Mouse (Mus musculus): ENCODE results near the gene Tdrkh. TPM values are rescaled to one million over a fixed set of nuclear protein-coding genes. Genes with fewer than 3 reads are reported as not detected.

The Tdrkh gene
- polyA plus RNA-seq, 1 experiment from 2014 or later = 9.0 TPM

- H3K9me3 ChIP-seq = no peaks in the 10 kb centered on the region
- WGBS = 75% methylated on average over 2 of the region's 2 CpGs
- no peak overlapping the region for H3K4me3 ChIP-seq
- H3K27ac ChIP-seq = no peak overlapping the region
- H3K9ac ChIP-seq = no peak overlapping the region
- no peak for ATAC-seq (ENCODE audit: insufficient number of reproducible peaks, insufficient read depth, low FRiP score, low TSS enrichment, low read depth)
- no peak overlapping the region for H3K4me2 ChIP-seq
- no peaks in the 10 kb centered on the region for H3K4me1 ChIP-seq
- H3K27me3 ChIP-seq = no peaks in the 10 kb centered on the region
- H3K36me3 ChIP-seq = no peaks in the 10 kb centered on the region
Observed at GRCm38 (mm10) chr3:94430980-94431379, 17.9 kb downstream of the Tdrkh start.

- Histone ChIP-seq H3K4me3 (no peak overlapping the region), H3K27ac (no peak overlapping the region), H3K9me3 (no peaks in the 10 kb centered on the region), H3K9ac (no peak overlapping the region), H3K27me3 (no peaks in the 10 kb centered on the region), H3K4me2 (no peak overlapping the region), H3K4me1 (no peaks in the 10 kb centered on the region), H3K36me3 (no peaks in the 10 kb centered on the region)
- WGBS = 95% methylated on average over 2 of the region's 2 CpGs
- no peak for ATAC-seq (ENCODE audit: insufficient number of reproducible peaks, insufficient read depth, low FRiP score, low TSS enrichment, low read depth)
Observed at GRCm38 (mm10) chr3:94434305-94434704, 21.2 kb downstream of the Tdrkh start.

GRCm38 (mm10) chr3:94436420-94436819, 23.3 kb downstream of the Tdrkh start:
- H3K4me1 ChIP-seq = no peaks in the 10 kb centered on the region
- ATAC-seq (ENCODE audit: insufficient number of reproducible peaks, insufficient read depth, low FRiP score, low TSS enrichment, low read depth) = no peak
- H3K36me3 ChIP-seq = no peaks in the 10 kb centered on the region
- no peak overlapping the region for H3K27ac ChIP-seq
- 83% methylated on average over 9 of the region's 9 CpGs for WGBS
- H3K9me3 ChIP-seq = no peaks in the 10 kb centered on the region
- no peak overlapping the region for H3K4me2 ChIP-seq
- H3K4me3 ChIP-seq = no peak overlapping the region
- 0 out of 2 replicates have a peak, but pooled peaks cover 6% of the 10 kb centered on the region for H3K27me3 ChIP-seq
- no peak overlapping the region for H3K9ac ChIP-seq

- H3K4me1 ChIP-seq = peaks cover 12% of the 10 kb centered on the region
- H3K27ac ChIP-seq = no peak overlapping the region
- H3K36me3 ChIP-seq = peaks cover 15% of the 10 kb centered on the region
- no peak for ATAC-seq (ENCODE audit: insufficient number of reproducible peaks, insufficient read depth, low FRiP score, low TSS enrichment, low read depth)
- H3K27me3 ChIP-seq = 0 out of 2 replicates have a peak, but pooled peaks cover 6% of the 10 kb centered on the region
- H3K9ac ChIP-seq = no peak overlapping the region
- no peak overlapping the region for H3K4me2 ChIP-seq
- 42% methylated on average over 3 of the region's 3 CpGs for WGBS
- no peaks in the 10 kb centered on the region for H3K9me3 ChIP-seq
- no peak overlapping the region for H3K4me3 ChIP-seq
Observed at GRCm38 (mm10) chr3:94441182-94441581, 28.1 kb downstream of the Tdrkh start.

- peak; percentile 94 for ATAC-seq (ENCODE audit: insufficient number of reproducible peaks, insufficient read depth, low FRiP score, low TSS enrichment, low read depth)
- H3K4me2 ChIP-seq = peak within 1 kb of the TSS; percentile 84
- no peaks in the 10 kb centered on the region for H3K9me3 ChIP-seq
- WGBS = under 1% methylated on average over 39 of the region's 39 CpGs
- H3K4me1 ChIP-seq = peaks cover 12% of the 10 kb centered on the region
- H3K27ac ChIP-seq = peak within 1 kb of the TSS; percentile 22; the same call in 1 of the 2 replicates
- H3K27me3 ChIP-seq = 0 out of 2 replicates have a peak, but pooled peaks cover 6% of the 10 kb centered on the region
- peak within 1 kb of the TSS; percentile 79 for H3K4me3 ChIP-seq
- H3K9ac ChIP-seq = peak within 1 kb of the TSS; percentile 87
- H3K36me3 ChIP-seq = peaks cover 34% of the 10 kb centered on the region
Observed at GRCm38 (mm10) chr3:94442951-94443596, 30.0 kb downstream of the Tdrkh start, which contains the start of gene Mrpl9. TSS of gene Mrpl9 (plus strand) at chr3:94443318.

- H3K4me2 ChIP-seq = peak within 1 kb of the TSS; percentile 84
- peak within 1 kb of the TSS; percentile 79 for H3K4me3 ChIP-seq
- peaks cover 12% of the 10 kb centered on the region for H3K4me1 ChIP-seq
- H3K27me3 ChIP-seq = 0 out of 2 replicates have a peak, but pooled peaks cover 6% of the 10 kb centered on the region
- peak within 1 kb of the TSS; percentile 22; the same call in 1 of the 2 replicates for H3K27ac ChIP-seq
- H3K9ac ChIP-seq = peak within 1 kb of the TSS; percentile 87
- H3K36me3 ChIP-seq = peaks cover 39% of the 10 kb centered on the region
- no peak for ATAC-seq (ENCODE audit: insufficient number of reproducible peaks, insufficient read depth, low FRiP score, low TSS enrichment, low read depth)
- H3K9me3 ChIP-seq = no peaks in the 10 kb centered on the region
- WGBS = under 1% methylated on average over 24 of the region's 24 CpGs
Observed at GRCm38 (mm10) chr3:94443597-94443964, 30.5 kb downstream of the Tdrkh start, which contains the start of gene Oaz3. TSS of gene Oaz3 (minus strand) at chr3:94443915.

- no peaks in the 10 kb centered on the region for H3K27me3 ChIP-seq
- H3K4me2 ChIP-seq = no peak overlapping the region
- no peak for ATAC-seq (ENCODE audit: insufficient number of reproducible peaks, insufficient read depth, low FRiP score, low TSS enrichment, low read depth)
- peaks cover 49% of the 10 kb centered on the region for H3K36me3 ChIP-seq
- H3K4me3 ChIP-seq = no peak overlapping the region
- H3K9ac ChIP-seq = no peak overlapping the region
- 90% methylated on average over 2 of the region's 2 CpGs for WGBS
- peaks cover 4% of the 10 kb centered on the region for H3K4me1 ChIP-seq
- no peaks in the 10 kb centered on the region for H3K9me3 ChIP-seq
- H3K27ac ChIP-seq = no peak overlapping the region
Observed at GRCm38 (mm10) chr3:94449377-94449776, 36.3 kb downstream of the Tdrkh start.

- Histone ChIP-seq H3K27ac (no peak overlapping the region), H3K4me2 (peak overlapping the region; percentile 60), H3K9me3 (no peaks in the 10 kb centered on the region), H3K9ac (peak overlapping the region; percentile 56; the same call in 1 of the 2 replicates), H3K36me3 (no peaks in the 10 kb centered on the region), H3K4me3 (peak overlapping the region; percentile 41), H3K4me1 (0 out of 2 replicates have a peak, but pooled peaks cover 6% of the 10 kb centered on the region), H3K27me3 (no peaks in the 10 kb centered on the region; the same call in 1 of the 2 replicates)
- peak; percentile 50 for ATAC-seq (ENCODE audit: insufficient number of reproducible peaks, insufficient read depth, low FRiP score, low TSS enrichment, low read depth)
- under 1% methylated on average over 12 of the region's 12 CpGs for WGBS
Observed at GRCm38 (mm10) chr3:94456529-94457000, 43.5 kb downstream of the Tdrkh start.

- 58% methylated on average over 3 of the region's 3 CpGs for WGBS
- Histone ChIP-seq H3K9ac (no peak overlapping the region), H3K4me1 (0 out of 2 replicates have a peak, but pooled peaks cover 6% of the 10 kb centered on the region), H3K9me3 (no peaks in the 10 kb centered on the region), H3K4me3 (peak overlapping the region; percentile 41; the same call in 1 of the 2 replicates), H3K27me3 (no peaks in the 10 kb centered on the region; the same call in 1 of the 2 replicates), H3K27ac (no peak overlapping the region), H3K4me2 (peak overlapping the region; percentile 60), H3K36me3 (no peaks in the 10 kb centered on the region)
- no peak for ATAC-seq (ENCODE audit: insufficient number of reproducible peaks, insufficient read depth, low FRiP score, low TSS enrichment, low read depth)
Observed at GRCm38 (mm10) chr3:94457055-94457454, 44.0 kb downstream of the Tdrkh start.

GRCm38 (mm10) chr3:94459834-94460233, 46.8 kb downstream of the Tdrkh start:
- WGBS = 87% methylated on average over 2 of the region's 2 CpGs
- no peak overlapping the region for H3K4me3 ChIP-seq
- no peaks in the 10 kb centered on the region; the same call in 1 of the 2 replicates for H3K27me3 ChIP-seq
- ATAC-seq (ENCODE audit: insufficient number of reproducible peaks, insufficient read depth, low FRiP score, low TSS enrichment, low read depth) = no peak
- no peaks in the 10 kb centered on the region for H3K36me3 ChIP-seq
- H3K27ac ChIP-seq = no peak overlapping the region
- H3K9me3 ChIP-seq = no peaks in the 10 kb centered on the region
- no peak overlapping the region for H3K4me2 ChIP-seq
- H3K4me1 ChIP-seq = 0 out of 2 replicates have a peak, but pooled peaks cover 6% of the 10 kb centered on the region
- no peak overlapping the region for H3K9ac ChIP-seq

GRCm38 (mm10) chr3:94463926-94464578, 51.0 kb downstream of the Tdrkh start:
- H3K4me2 ChIP-seq = no peak overlapping the region
- no peaks in the 10 kb centered on the region for H3K36me3 ChIP-seq
- ATAC-seq (ENCODE audit: insufficient number of reproducible peaks, insufficient read depth, low FRiP score, low TSS enrichment, low read depth) = no peak
- no peak overlapping the region for H3K27ac ChIP-seq
- no peak overlapping the region for H3K4me3 ChIP-seq
- no peak overlapping the region for H3K9ac ChIP-seq
- peaks cover 7% of the 10 kb centered on the region; the same call in 1 of the 2 replicates for H3K4me1 ChIP-seq
- 60% methylated on average over 11 of the region's 11 CpGs for WGBS
- no peaks in the 10 kb centered on the region for H3K9me3 ChIP-seq
- H3K27me3 ChIP-seq = no peaks in the 10 kb centered on the region; the same call in 1 of the 2 replicates

Data from embryonic facial prominence, embryonic 13.5 days (tissue).